Mouse (Mus musculus): ENCODE measurements around the gene Ythdf1.

The Ythdf1 gene

DNA sequence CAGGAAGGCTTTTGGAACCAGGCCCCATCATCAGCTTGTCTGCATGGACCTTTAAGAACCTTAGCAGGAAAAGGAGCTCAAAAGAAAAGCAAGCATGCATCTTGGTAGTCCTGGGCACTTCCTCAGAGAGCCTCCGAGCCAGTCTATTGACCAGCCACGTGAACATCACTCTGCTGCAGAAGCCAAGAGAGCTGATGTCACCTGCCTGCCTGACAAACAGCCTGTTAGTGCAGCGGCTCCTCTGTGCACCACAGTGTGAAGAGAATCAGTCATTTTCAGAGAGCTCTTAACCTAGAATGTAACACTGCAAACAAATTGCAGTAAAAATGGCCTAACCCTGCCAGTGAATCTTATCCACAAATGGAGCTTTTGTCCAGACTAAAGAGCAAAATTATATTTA, 50.7 kb downstream of the Ythdf1 start:
- DNase-seq: no peak

DNA sequence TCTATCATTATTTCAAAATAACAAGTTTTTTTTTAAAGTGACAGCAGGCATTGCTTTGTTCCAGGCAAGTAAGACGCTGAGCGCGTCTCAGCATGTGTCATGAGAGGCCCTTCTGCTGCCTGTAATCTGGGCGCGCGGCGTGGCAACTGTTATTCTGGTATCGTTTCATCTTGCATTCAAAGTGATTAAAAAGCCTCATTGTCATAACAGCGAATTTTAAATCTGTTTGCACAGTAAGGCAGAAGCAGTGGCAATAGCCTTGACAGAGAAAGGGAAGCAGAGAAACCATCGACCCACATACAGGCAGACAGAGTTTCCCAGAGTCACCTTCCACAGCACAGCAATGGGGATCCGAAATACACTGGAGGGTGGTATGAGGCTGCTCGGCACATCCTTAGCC, 59.2 kb downstream of the Ythdf1 start:
- no peak for DNase-seq

- DNase-seq: no peak
These were observed 63.6 kb downstream of the Ythdf1 start for GRCm38 (mm10) chr2:180857121-180857520.

DNA sequence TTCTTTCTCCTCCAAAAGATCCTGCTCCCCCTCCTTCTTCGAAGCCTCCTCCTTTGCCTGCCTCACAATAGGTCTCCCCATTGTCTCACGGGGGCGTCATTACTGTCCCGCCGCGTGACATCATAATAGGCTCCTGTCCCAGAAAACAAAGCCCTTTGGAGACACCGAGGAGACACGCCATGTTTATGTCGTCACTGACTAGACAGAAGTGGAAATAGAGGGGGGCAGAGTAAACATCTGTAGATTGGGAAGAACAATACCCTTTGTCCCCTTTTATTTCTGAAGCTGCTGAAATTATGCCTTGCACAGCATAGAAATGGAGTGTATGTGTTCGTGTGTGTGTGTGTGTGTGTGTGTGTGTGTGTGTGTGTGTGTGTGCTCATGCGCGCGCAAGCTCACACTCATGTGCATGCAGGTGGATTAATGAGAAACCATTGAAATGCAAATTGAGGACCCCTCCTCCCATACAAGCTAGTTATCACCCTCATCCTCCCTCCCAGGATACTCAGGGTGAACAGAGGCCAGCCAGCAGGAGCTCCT, 65.7 kb downstream of the Ythdf1 start:
- no peak for DNase-seq

Measured in kidney, adult 11 months (tissue).